Mouse (Mus musculus): ENCODE measurements around the gene Cyp4a32.
"Not testable (repeated sequence)": the region's sequence is repeated elsewhere in the genome, so short reads cannot be mapped to it uniquely, and the experiment has no call there.

Gene Cyp4a32

DNA sequence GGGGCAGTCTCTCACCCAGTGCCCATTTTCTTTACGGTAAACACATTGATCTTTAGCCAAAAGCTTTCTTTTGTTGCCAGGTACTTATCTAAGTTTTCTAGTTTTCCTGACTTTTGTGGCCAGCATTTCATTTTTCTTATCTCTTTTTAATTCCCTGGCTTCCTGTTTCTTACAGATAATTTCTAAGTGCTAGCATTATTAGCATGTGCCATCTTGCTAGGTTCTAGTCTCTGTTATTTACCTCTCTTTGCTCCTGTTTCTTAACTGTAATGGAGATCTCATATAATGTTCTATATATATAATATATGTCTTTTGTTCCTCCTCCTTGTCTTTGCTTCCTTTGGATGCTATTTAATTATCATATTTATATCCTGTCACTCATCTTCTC is 55.8 kb downstream of the Cyp4a32 start:
- DNase-seq (ENCODE audit: low read depth, low spot score), result not testable (repeated sequence)

DNA sequence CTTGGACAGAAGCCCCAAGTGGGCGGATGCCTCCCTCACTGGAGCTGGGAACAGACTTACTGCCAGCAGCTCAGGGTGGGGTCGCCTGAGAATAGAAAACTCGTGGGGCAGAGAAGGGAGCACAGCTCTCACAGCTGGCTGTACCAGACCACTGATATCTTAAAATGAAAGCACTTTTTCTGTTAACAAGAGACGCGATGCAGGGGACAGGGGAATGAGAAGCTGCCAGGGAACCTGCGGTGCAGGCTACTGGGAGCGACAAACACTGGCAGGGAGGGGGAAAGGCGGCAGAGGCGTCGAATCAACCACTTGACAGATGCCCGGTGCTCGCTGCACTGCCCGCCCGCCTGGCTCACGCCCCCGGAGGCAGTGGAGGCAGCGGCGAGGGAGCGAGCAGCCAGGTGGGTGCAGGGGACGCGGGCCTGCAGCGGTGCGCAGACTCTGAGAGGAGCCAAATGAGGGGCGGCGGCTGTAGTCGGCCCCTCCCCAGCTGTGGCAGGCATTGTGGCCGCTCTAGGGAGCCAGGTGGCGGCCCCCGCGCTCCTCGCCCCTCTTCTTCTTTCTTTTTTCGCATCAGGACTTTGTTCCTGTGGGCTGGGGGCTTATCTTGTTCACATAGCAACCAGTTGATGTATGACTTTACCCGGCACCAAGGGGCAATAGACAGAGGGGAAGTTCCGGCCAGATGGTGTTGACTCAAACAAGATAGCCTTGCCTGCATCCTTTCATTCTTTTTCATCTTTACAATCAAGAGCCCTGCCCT is 56.5 kb downstream of the Cyp4a32 start:
- no peak for DNase-seq (ENCODE audit: low read depth, low spot score)

GRCm38 (mm10) chr4:115657867-115658249 is 57.1 kb downstream of the Cyp4a32 start:
- DNase-seq (ENCODE audit: low read depth, low spot score), result no peak

- no peak for DNase-seq (ENCODE audit: low read depth, low spot score)
Observed at GRCm38 (mm10) chr4:115659190-115659589, 58.4 kb downstream of the Cyp4a32 start.
